Mouse (Mus musculus): ENCODE measurements around the gene Ugt1a1.
A peak's percentile ranks its signal among the peaks of the same experiment; 100 is the strongest.

Gene Ugt1a1

GRCm38 (mm10) chr1:88258881-88259642 is 47.3 kb downstream of the Ugt1a1 start:
- peak; percentile 86 for DNase-seq (ENCODE audit: low spot score)

DNA sequence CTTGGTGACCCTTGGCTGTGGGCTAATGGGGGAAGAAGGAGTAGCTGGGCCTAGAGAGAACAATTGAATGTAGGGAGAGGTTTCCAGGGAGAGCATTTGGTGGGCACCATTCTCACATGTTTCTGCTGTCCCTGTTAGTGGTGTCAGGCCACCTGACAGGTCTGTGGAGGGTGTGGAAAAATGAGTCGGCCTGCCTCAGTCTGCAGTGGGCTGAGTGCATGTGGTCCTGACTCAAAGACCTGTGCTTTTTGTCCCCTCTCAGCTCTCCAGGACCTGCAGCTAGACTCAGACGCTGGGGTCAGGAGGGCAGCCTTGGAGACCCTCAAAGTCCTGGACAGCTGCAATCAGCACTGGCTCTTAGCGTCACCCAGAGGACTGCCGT is 47.9 kb downstream of the Ugt1a1 start:
- DNase-seq (ENCODE audit: low spot score) = no peak

DNA sequence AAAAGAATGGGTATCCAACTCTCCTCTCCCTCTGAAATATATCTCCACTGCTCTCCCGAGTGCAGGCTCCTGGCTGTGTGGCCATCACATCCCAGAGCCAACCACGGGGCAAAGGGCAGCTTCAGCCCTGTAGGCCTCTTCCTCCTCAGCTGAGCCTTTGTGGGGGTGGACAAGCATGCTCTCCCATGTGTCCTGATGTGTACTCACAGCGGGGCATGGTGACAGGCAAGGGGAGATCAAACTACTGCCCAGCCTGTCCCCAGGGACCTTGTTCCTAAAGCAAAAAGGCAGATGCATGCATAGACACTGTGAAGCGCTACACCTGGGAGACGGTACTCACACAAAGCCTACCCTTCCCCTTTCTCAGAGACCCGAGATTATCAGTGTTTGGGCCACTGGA is 48.4 kb downstream of the Ugt1a1 start:
- DNase-seq (ENCODE audit: low spot score) = peak; percentile 76

- DNase-seq (ENCODE audit: low spot score) = peak; percentile 37
Measured at GRCm38 (mm10) chr1:88260604-88261377, 49.0 kb downstream of the Ugt1a1 start.

GRCm38 (mm10) chr1:88261706-88262105 is 49.9 kb downstream of the Ugt1a1 start:
- DNase-seq (ENCODE audit: low spot score) = peak; percentile 53

DNA sequence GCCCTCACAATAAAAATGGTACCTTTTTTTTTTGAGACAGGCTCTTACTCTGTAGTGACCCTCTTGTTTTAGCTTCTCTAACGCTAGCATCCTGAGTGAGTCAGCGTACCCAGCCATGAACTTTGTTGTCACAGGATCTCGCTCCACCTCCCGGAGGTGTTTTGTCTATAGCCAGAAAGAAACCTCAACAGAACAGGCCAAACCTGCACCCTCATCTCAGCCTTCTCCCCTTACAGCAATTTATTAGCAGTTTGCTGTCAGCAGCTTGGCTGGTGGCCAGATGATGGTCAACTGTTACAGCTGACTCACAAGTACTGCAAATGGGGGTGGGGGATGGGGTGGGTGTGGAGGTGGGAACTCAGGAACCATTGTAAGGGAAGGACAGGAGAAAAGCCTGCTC is 50.5 kb downstream of the Ugt1a1 start:
- peak; percentile 85 for DNase-seq (ENCODE audit: low spot score)

DNA sequence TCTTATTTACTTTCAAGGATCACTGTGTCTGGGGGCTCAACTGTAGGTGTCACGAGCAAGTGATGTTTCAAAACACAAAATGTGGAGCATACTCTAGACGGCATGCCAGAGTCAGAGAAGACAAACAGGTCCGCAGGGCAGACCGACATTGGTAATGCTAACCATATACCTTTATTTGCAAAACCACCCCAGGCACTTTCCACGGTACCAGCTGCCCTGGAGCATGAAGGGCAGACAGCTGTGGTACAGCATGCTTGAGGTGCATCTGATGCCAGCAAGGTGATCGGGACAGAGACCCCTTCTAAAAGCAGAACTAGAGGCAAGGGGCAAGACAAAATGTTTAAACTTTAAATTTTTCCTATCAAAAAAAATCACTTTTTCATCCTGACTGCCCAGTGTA is 51.2 kb downstream of the Ugt1a1 start:
- DNase-seq (ENCODE audit: low spot score) = peak; percentile 52

DNA sequence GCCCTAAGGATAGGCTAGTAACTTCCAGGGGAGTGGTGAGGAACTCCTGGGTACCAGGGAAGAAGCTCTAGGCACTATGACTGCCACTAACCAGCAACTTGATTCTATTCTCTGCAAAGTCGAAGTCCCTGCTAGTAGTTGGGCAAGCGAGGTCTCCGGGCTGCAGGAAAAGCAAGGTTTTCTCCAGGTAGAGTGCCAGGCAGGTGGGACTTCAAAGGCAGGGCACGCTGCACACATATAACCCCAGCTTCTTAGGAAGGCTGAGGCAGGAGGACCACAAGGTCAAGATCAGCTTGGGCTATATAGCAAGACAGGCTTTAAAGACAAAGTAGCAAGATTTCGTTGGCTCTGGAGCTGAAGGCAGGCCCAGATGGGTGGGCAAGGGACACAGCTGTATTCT is 52.0 kb downstream of the Ugt1a1 start:
- DNase-seq (ENCODE audit: low spot score) = peak; percentile 50

DNA sequence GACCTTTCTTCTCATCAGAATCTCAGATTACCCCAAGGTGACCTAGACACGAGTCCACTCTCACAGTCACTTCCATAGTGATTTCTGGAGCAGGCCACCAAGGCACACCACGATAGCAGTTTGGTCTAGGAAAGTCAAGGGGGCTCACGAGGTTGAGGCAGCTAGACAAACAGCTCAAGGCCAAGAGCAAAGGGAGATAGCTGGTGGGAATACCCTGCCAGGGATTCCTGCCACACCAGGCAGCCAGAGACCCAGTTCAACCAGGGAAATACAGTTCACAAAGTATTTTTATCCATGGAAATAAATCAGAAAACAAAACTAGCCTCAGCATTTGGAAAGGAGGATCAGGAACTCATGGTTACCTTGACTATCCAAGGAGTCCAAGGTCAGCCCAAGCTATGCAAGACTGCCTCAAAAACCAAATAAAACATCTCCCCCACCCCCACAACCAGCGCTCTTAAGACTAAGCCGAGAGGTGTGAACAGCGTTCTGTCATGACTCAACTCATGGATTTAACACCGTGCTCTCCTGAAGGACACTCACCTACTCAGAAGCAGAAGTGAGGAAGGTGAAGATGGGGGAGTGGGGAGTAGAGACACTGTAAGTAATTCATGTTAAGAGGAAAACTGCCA is 52.6 kb downstream of the Ugt1a1 start:
- peak; percentile 65 for DNase-seq (ENCODE audit: low spot score)

DNA sequence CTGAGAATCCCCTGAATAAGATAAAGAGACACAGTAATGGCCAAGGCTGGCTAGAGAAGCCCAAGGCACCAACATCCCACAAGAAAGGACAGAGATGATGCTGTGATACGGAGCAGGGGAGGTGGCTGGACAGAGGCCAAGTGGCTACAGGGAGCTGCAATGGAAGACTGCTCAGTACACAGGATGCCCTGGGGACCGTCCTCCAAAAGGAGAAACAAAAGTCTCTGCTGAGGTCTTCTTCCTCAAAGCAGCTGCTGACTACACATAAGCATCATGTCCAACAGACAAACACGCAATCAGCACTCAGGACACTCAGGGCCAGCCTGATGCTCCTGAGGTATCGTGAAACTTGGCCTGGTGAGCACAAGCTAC is 53.1 kb downstream of the Ugt1a1 start:
- DNase-seq (ENCODE audit: low spot score) = peak; percentile 78

DNA sequence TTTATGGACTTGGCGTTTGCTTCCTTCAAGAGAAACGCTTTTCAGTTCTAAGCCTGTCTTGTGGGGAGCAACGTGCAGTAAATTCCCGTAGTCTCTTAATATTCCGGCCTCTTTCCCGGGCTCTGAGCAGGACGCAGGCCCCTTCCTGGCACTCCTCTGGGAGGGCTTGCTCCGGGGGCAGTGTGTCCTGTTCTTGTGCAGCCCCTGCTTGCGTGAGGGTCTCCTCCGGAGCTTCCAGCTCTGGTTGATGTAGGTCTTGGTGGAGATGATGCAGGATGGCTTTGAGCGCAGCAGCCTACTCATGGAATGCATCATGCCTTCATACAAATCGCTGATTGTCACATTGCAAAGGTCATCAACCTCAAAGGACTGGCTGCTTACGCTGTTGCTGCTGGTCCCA is 54.4 kb downstream of the Ugt1a1 start:
- no peak for DNase-seq (ENCODE audit: low spot score)

GRCm38 (mm10) chr1:88267489-88267888 is 55.7 kb downstream of the Ugt1a1 start:
- peak; percentile 4 for DNase-seq (ENCODE audit: low spot score)

DNA sequence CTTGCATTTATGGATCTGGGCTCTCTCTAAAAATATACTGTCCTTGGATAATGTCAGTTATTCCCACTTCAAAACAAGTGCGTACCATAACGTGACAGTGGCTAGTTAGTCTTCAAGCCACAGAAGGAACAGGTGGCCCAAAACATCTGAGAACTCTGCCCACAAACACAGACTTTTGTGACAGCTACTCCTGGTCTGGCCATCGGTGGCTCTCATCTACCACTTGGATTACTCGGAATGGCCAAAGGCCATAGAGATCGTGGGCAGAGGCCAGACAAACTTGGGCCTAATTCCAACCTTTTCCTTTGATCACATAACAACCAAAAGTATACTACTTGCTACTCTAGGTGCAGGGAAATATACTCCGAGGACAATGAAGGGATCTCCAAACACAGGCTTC is 56.3 kb downstream of the Ugt1a1 start:
- DNase-seq (ENCODE audit: low spot score) = no peak
